Mouse (Mus musculus) embryonic facial prominence, embryonic 11.5 days (tissue): Measurements from ENCODE around the gene Pmepa1. TPM values are rescaled to one million over a fixed set of nuclear protein-coding genes. Genes with fewer than 3 reads are reported as not detected.

ENCODE experiments used
- ATAC-seq: fragments of 200-750 bp; cut with Nextera tagmentation; replicated peaks from 2 replicates; pipeline ENCODE4 v1.8.0; 2017; ENCODE audit warnings: low read depth; ENCODE audit not compliant: insufficient number of reproducible peaks, low FRiP score, low TSS enrichment
- DNase-seq: peaks from one replicate; pipeline ENCODE4 v3.0.0-alpha.2; 2015; ENCODE audit warnings: low spot score
- H3K27ac ChIP-seq: fragments of 300-500 bp; sonication (generic); replicated peaks from 2 replicates; pipeline ENCODE4 v1.5.1; 2014; ENCODE audit warnings: mild to moderate bottlenecking, low read depth, low read length, control low read depth
- H3K27me3 ChIP-seq: fragments of 300-500 bp; sonication (generic); 2 replicates; pipeline ENCODE4 v1.6.1; 2014; ENCODE audit warnings: mild to moderate bottlenecking, low read length, moderate library complexity, mixed read lengths; ENCODE audit not compliant: control insufficient read depth, insufficient read depth
- H3K36me3 ChIP-seq: fragments of 300-500 bp; sonication (generic); replicated peaks from 2 replicates; pipeline ENCODE4 v1.6.1; 2014; ENCODE audit warnings: low read depth, mild to moderate bottlenecking, low read length, moderate library complexity, mixed read lengths; ENCODE audit not compliant: control insufficient read depth, insufficient read depth
- H3K4me1 ChIP-seq: fragments of 300-500 bp; sonication (generic); 2 replicates; pipeline ENCODE4 v1.6.1; 2014; ENCODE audit warnings: low read length, mixed read lengths; ENCODE audit not compliant: control insufficient read depth, insufficient read depth
- H3K4me2 ChIP-seq: fragments of 300-500 bp; sonication (generic); 2 replicates; pipeline ENCODE4 v1.6.1; 2014; ENCODE audit warnings: low read depth, mild to moderate bottlenecking, control low read depth, low read length, moderate library complexity
- H3K4me3 ChIP-seq: fragments of 300-500 bp; sonication (generic); 2 replicates; pipeline ENCODE4 v1.5.1; 2014; ENCODE audit warnings: low read depth, low read length, control low read depth
- H3K9ac ChIP-seq: fragments of 300-500 bp; sonication (generic); replicated peaks from 2 replicates; pipeline ENCODE4 v1.6.1; 2014; ENCODE audit warnings: mild to moderate bottlenecking, control low read depth, low read length
- H3K9me3 ChIP-seq: fragments of 300-500 bp; sonication (generic); replicated peaks from 2 replicates; pipeline ENCODE4 v1.6.1; 2016; ENCODE audit warnings: mild to moderate bottlenecking, low read length, inconsistent platforms, mixed read lengths; ENCODE audit not compliant: control insufficient read depth
- WGBS: fragments of 180-500 bp; shearing (Covaris S2); extraction: QIAGEN DNeasy Blood & Tissue Kit; methylation state at CpG from one replicate; pipeline ENCODE4 v1.1.7; 2014; 5-methylcytosine and 5-hydroxymethylcytosine counted together
- polyA plus RNA-seq: library from polyadenylated mRNA; unstranded; fragments of >200 nt; fragmentation: Nextera tagmentation; extraction: Ambion mirVana; gene quantifications from 2 replicates; pipeline ENCODE4 v1.2.1, GENCODE M21; 2014

The Pmepa1 gene
- polyA plus RNA-seq, 1 experiment from 2014 or later: 3.3 TPM

DNA sequence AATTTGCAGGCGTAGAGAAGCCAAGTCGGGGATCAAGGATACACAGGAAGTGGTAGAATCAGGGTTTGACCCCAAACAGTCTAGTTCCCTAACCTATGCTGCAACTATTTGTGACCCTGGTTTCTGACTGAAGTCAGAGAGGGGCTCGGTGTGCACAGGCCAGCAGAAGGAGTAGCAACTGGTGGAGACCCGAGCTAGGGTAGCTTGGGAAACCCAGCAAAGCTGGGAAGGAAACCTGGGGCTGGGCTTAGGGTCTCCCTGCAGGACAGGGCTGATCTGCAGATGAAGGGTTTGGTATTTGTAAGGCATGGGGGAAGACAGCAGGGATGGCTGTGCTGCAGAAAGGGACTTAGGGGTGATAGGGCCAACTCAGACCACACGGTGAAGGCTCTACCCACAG is 98.9 kb downstream of the Pmepa1 start:
- DNase-seq (no peak), ATAC-seq (no peak)
- Histone ChIP-seq H3K4me1 (peaks cover 6% of the 10 kb centered on the region), H3K36me3 (no peaks in the 10 kb centered on the region), H3K9me3 (no peaks in the 10 kb centered on the region), H3K4me2 (no peak overlapping the region), H3K27ac (no peak overlapping the region), H3K27me3 (no peaks in the 10 kb centered on the region), H3K4me3 (no peak overlapping the region), H3K9ac (no peak overlapping the region)
- WGBS: 79% methylated on average over 5 of the region's 5 CpGs

DNA sequence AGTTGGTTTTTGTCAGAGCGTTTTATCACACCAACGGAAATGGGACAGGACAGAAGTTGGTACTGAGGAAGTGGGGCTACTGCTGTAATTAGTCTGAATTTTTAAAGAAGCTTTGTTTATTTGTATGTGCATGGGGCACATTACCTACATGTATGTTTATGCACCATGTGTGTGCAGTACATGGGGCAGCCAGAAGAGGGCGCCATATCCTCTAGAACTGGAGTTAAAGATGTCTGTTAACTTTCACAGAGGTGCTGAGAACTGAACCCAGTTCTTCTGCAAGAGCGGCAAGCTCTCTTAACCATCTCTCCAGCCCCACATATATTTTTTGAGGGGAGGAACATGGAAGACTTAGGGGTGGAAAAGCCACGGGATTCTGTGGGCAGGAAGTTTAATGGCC is 100.6 kb downstream of the Pmepa1 start:
- no peak overlapping the region for H3K4me3 ChIP-seq
- H3K9ac ChIP-seq: no peak overlapping the region
- H3K36me3 ChIP-seq: no peaks in the 10 kb centered on the region
- H3K9me3 ChIP-seq: no peaks in the 10 kb centered on the region
- WGBS: 91% methylated on average over 5 of the region's 5 CpGs
- peaks cover 5% of the 10 kb centered on the region; the same call in 1 of the 2 replicates for H3K27me3 ChIP-seq
- H3K27ac ChIP-seq: no peak overlapping the region
- ATAC-seq: no peak
- peaks cover 12% of the 10 kb centered on the region for H3K4me1 ChIP-seq
- no peak overlapping the region for H3K4me2 ChIP-seq
- DNase-seq: no peak

DNA sequence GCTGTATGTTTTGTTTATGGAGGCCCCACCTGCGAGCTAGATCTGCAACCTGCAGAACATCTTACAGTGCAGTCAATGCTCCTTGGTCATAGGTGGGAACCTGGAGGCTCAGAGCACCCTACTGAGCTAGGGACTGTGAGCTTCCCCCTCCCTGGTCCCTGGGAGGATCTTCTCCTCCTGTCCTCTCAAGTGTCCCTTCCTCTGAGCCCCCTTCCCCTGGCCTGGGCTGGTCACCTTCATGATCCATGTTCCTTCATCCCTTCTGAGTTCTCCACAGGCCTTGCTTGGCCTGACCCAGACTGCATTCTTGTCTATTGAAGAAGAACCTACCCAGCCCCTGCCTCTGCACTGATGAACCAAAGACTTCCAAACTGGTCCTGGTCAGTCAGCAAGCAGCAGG is 101.8 kb downstream of the Pmepa1 start:
- H3K4me3 ChIP-seq: no peak overlapping the region
- H3K4me2 ChIP-seq: peak overlapping the region; percentile 51; the same call in 1 of the 2 replicates
- peaks cover 5% of the 10 kb centered on the region; the same call in 1 of the 2 replicates for H3K27me3 ChIP-seq
- WGBS: 36% methylated on average over 1 of the region's 1 CpGs
- H3K9me3 ChIP-seq: no peaks in the 10 kb centered on the region
- H3K36me3 ChIP-seq: no peaks in the 10 kb centered on the region
- DNase-seq (no peak), ATAC-seq (no peak)
- H3K9ac ChIP-seq: no peak overlapping the region
- peaks cover 12% of the 10 kb centered on the region for H3K4me1 ChIP-seq
- H3K27ac ChIP-seq: peak overlapping the region; percentile 82; the same call in 1 of the 2 replicates

Other genes starting within 250 kb of the Pmepa1 start
- not detected in 2 replicates for gene Ctcfl, start 157.0 kb downstream of the Pmepa1 start, polyA plus RNA-seq
- gene Pck1, start 123.5 kb downstream of the Pmepa1 start, polyA plus RNA-seq: not detected in 2 replicates
- not detected in 2 replicates for gene Zbp1, start 57.6 kb downstream of the Pmepa1 start, polyA plus RNA-seq
- gene 1700021F07Rik, start 246.1 kb upstream of the Pmepa1 start, polyA plus RNA-seq: not detected in 2 replicates